Mouse (Mus musculus) T-helper 1 cell (primary cell): ENCODE results near the gene Kank1.

ENCODE experiments used
- in situ Hi-C: fragments of 300-600 bp; cut with MboI, MseI; formaldehyde crosslinking; loops from one replicate; pipeline ENCODE4 v1.15.1; 2025; ENCODE audit warnings: high pct_unique_total_duplicates

The Kank1 gene

DNA sequence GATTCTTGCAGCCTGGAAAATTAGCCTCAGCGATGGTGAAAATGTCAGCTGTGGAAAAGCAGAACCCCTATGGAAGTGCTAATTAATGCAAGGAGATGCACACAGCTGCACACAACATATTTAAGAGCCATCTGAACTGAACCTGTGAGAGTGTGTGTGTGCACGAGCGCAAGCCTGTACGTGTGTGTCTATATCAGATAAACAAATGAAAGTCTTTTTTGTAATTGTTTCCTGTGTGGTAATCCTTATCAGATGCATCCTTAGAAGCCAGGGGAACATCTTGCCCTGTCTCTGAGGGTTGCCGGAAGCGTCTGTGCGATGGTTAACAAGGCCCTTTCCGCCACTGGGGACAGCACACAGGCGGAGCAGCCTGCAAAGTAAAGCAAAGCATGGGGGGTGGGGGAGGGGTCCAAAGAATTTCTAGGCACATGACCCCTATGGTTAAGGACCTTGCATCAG lies 123.8 kb downstream of the Kank1 start:
- in situ Hi-C loops: no loop called here

DNA sequence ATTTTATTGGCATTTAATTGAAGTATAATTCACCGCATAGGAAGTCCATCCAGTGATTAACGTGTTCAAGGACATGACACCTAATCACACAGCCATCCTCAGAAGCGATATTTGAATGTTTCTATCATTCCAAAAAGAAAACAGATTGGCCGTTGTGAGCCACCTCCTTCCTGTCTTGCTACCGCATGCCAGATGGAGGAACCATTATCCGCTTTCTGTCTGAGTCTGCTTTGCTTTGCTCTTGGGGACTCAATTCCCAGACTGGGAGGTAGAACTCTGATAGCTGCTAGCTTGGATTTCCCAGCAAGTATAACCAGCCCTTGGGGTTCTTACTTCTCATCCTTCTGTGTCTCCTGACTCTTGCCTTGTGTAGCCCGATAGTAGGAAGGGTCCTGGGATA lies 125.2 kb downstream of the Kank1 start:
- in situ Hi-C loops: no loop called here

- in situ Hi-C loops: no loop called here
These were observed 128.9 kb downstream of the Kank1 start for GRCm38 (mm10) chr19:25365698-25366097.

- in situ Hi-C loops: no loop called here
These were observed 129.8 kb downstream of the Kank1 start for GRCm38 (mm10) chr19:25366620-25367019.

- in situ Hi-C loops: no loop called here
These were observed 133.7 kb downstream of the Kank1 start for GRCm38 (mm10) chr19:25370428-25370827.

DNA sequence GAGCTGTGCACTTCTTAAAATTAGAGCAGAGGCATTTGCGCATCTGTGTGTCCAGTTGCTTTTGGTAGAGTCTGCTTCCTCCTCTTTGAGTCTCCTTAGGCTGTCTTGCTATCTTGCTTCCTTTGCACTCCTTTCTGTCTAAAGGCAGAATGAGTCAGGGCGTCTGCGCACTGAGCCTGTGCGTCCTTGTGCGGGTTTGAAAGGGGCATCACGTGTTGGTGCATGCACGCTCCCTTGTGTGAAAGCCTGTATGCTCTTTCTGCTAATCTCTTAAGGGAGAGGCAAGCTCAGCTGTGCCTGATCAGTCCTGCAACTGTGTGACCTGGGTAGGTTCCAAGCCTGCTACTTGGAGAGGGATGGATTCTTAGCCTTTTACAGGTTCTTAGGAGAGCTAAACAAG lies 136.0 kb downstream of the Kank1 start:
- in situ Hi-C loops: no loop called here

- in situ Hi-C loops: no loop called here
These were observed 136.8 kb downstream of the Kank1 start for GRCm38 (mm10) chr19:25373594-25373993.

DNA sequence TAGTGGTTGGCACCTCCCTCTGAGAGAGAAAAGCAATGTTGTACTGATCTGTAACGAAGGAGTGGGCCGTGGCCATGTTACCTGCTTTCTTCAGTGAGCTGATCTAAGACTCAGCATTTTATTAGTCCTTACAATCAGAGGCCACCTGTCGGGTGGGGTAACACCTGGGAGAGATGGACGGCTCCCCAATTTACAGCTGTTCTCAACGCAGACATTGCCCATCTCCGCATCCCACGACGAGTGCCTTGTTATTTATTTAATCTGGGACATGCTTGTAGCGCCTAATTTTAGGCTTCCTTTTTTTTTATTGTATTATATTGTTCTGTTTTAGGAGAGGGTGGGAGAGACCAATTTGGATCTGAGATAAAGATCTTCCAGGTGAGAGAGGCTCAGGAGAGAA lies 137.4 kb downstream of the Kank1 start:
- in situ Hi-C loops: no loop called here

- in situ Hi-C loops: no loop called here
These were observed 138.2 kb downstream of the Kank1 start for GRCm38 (mm10) chr19:25374926-25375325.

GRCm38 (mm10) chr19:25376871-25377270 lies 140.1 kb downstream of the Kank1 start:
- in situ Hi-C loops: no loop called here

DNA sequence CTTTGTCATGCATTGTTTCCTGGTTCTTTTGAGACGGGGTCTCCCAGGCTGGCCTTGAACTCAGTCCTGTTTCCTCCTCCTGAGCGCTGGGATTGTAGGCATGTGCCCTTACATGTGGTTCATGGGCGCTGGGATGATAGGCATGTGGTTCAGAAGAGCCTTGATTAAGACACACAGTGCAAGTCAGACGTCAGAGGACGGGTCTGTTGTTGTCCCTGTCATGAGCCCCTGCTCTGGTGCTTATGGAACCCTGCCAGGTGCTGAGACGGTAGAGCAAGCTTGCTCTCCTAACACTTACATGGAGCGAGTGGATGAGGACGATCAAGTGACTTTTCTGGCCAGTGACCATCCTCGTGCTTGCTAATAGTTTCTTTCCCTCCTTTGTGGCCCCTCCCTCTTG lies 143.9 kb downstream of the Kank1 start:
- in situ Hi-C loops: no loop called here

DNA sequence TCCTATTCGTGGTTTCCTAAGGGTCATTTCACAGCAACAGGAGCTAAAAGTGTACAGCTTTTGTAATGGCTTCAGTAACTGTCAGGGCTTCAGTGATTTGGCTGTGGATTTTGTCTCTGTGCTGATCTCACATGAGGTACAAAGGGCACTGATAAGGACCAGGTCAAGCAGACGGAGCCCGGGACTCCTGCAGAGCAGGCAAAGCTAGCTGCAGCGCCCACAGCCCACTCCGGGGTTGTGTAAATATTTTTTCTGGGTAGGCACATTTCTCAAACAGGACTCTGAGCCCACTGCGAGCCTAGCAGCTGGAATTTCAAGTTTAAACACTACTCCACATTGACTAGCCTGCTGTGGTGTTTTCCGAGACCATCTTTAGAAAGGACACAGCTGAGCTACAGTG lies 145.2 kb downstream of the Kank1 start:
- in situ Hi-C loops: no loop called here

DNA sequence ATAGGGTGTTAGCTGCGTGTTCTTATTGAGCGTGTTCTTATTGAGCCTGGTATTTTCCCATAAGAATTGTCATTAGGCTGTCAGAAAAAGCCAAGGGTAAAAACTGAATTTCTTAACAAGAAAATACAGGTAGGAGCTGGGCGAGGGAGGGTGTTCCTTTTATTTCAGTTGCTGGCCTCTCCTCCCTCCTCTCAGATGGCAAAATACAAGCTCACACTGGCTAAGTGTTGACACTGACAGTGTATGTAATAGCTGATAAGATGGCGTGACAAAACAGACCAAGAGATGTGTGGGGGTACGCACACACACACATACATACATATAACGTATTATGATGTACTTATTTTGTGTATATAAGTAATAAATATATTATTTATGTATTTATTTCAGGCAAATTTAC lies 145.7 kb downstream of the Kank1 start:
- in situ Hi-C loops: no loop called here

GRCm38 (mm10) chr19:25383386-25384146 lies 146.8 kb downstream of the Kank1 start:
- in situ Hi-C loops: no loop called here

DNA sequence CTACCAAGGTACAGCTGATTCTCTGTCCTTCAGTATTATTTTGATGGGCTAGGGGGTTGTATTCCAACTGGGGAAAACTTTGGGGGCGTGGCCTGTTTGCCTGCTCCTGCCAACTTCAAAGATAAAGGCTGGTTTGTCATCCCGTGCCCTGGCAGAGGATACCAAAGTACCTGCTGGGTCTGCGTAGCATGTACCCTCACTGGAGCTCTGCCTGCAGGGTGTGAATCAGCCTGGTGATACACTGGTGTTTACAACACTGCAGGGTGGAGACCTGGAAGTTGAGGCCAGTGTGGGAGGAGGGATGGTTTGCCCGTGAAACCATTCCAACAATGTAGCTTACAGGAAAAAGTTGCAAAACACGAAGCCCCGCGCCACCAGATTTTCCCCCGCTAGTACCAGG lies 149.2 kb downstream of the Kank1 start:
- in situ Hi-C loops: no loop called here

DNA sequence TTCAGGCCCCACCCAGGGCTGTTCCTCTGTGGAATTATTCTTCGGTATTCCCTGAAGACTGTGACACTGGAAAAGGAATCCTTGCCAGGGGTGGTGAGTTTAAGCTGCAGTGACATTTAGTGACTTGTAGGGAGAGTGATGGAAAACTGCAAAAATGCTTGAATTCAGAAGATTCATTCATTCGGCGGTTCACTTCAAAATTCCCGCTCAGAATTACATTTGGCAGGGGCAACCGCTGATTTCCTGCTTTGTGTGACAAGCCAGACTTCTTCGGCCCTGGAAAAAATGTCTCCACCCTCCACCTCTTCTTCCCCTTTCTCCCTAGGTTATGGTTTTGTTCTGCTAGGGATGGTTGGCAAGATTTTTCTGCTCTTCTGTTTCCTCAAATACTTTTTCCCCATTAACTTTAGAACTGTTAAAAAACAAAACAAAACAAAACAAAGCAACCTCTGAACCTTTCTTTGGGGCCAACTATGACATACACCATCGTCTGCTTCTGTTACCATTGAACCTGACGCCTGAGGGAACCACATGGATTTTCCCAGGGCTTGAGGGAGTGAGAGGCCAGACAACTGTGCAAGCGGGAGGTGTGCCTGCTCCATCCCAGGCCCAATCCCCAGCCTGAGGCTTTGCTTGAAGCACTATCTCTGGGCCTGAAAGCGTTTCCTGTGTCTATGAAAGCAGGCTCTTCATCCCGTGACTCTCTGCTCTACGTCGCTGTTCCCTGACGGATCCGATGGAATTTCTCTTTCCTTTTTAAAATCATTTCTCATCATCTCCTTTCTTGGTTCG lies 150.1 kb downstream of the Kank1 start:
- in situ Hi-C loops: no loop called here

- in situ Hi-C loops: no loop called here
These were observed 151.1 kb downstream of the Kank1 start for GRCm38 (mm10) chr19:25387902-25388301.

DNA sequence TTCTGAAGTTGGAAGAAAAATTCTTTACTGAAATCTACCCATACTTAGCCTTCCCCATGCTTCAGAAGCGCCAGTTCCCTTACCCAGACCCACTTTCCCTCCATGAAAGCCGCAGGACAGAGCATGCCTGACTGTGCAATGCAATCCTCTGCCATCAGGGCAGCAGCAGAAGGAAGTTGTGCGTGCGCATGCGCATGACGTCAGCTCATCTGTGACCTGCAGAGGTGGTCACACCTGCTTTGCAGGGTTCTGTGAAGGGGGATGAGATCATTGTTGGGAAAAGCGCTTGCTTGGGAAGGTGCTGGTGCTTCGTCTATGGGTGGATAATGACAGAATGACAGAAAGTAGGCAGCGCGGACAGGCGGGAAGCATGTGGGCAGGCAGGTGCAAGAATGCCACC lies 155.4 kb downstream of the Kank1 start:
- in situ Hi-C loops: no loop called here

DNA sequence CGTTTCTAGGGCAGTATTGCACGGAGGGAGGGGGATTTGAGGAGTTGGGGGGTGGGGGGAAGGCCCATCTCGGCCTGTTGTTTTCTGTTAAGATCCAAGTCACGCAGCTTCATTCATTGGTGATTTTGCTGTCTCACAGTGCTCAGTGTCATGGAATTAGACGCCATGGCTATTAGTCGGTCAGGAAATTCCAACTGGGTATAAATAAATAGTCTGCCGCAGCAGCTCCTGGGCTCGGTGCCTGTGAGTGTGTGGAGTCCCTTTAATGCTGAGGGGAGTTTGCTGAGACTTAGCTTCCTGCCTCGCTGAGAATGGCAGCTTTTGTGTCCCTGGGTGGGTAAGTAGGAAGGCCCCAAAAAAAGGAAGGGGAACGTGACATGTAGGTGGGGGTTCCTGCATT lies 158.3 kb downstream of the Kank1 start:
- in situ Hi-C loops: no loop called here

GRCm38 (mm10) chr19:25396709-25397266 lies 160.0 kb downstream of the Kank1 start:
- in situ Hi-C loops: no loop called here

- in situ Hi-C loops: no loop called here
These were observed 162.9 kb downstream of the Kank1 start for GRCm38 (mm10) chr19:25399511-25400211.
